Mouse (Mus musculus) kidney, embryonic 14.5 days (tissue): ENCODE data around the gene Mrpl21. TPM values are rescaled to one million over a fixed set of nuclear protein-coding genes. Genes with fewer than 3 reads are reported as not detected.

Source experiments
- ATAC-seq: fragments of 200-750 bp; cut with Nextera tagmentation; 2 replicates; pipeline ENCODE4 v1.8.0; 2017; ENCODE audit warnings: moderate number of reproducible peaks, mild to moderate bottlenecking, moderate TSS enrichment, moderate library complexity; ENCODE audit not compliant: low FRiP score, low TSS enrichment
- H3K27ac ChIP-seq: fragments of 300-500 bp; sonication (generic); 2 replicates; pipeline ENCODE4 v1.5.1; 2014; ENCODE audit warnings: low read depth, mild to moderate bottlenecking, low read length, moderate library complexity, mixed read lengths
- H3K27me3 ChIP-seq: fragments of 300-500 bp; sonication (generic); 2 replicates; pipeline ENCODE4 v1.6.1; 2014; ENCODE audit warnings: mild to moderate bottlenecking, low read length; ENCODE audit not compliant: control insufficient read depth, insufficient read depth
- H3K36me3 ChIP-seq: fragments of 300-500 bp; sonication (generic); 2 replicates; pipeline ENCODE4 v1.6.1; 2014; ENCODE audit warnings: low read length, mixed read lengths; ENCODE audit not compliant: control insufficient read depth, insufficient read depth
- H3K4me1 ChIP-seq: fragments of 300-500 bp; sonication (generic); 2 replicates; pipeline ENCODE4 v1.6.1; 2014; ENCODE audit warnings: low read length, mixed read lengths; ENCODE audit not compliant: control insufficient read depth, insufficient read depth
- H3K4me2 ChIP-seq: fragments of 300-500 bp; sonication (generic); replicated peaks from 2 replicates; pipeline ENCODE4 v1.6.1; 2014; ENCODE audit warnings: low read depth, mild to moderate bottlenecking, low read length
- H3K4me3 ChIP-seq: fragments of 300-500 bp; sonication (generic); 2 replicates; pipeline ENCODE4 v1.5.1; 2014; ENCODE audit warnings: mild to moderate bottlenecking, low read length
- H3K9ac ChIP-seq: fragments of 300-500 bp; sonication (generic); 2 replicates; pipeline ENCODE4 v1.6.1; 2014; ENCODE audit warnings: low read depth, mild to moderate bottlenecking, low read length, moderate library complexity
- H3K9me3 ChIP-seq: fragments of 300-500 bp; sonication (generic); 2 replicates; pipeline ENCODE4 v1.6.1; 2016; ENCODE audit warnings: low read length; ENCODE audit not compliant: control insufficient read depth
- WGBS: fragments of 180-500 bp; shearing (Covaris S2); extraction: QIAGEN DNeasy Blood & Tissue Kit; methylation state at CpG from one replicate; pipeline ENCODE4 v1.1.7; 2014; 5-methylcytosine and 5-hydroxymethylcytosine counted together
- polyA plus RNA-seq: library from polyadenylated mRNA; unstranded; fragments of >200 nt; fragmentation: Nextera tagmentation; extraction: Ambion mirVana; gene quantifications from 2 replicates; pipeline ENCODE4 v1.2.1, GENCODE M21; 2014

Mrpl21 gene
- polyA plus RNA-seq, 1 experiment from 2014 or later: 153 TPM

- WGBS: 95% methylated on average over 1 of the region's 1 CpGs
- no peak overlapping the region for H3K4me2 ChIP-seq
- H3K36me3 ChIP-seq: peaks cover 48% of the 10 kb centered on the region
Measured at GRCm38 (mm10) chr19:3289006-3289405, 6.3 kb downstream of the Mrpl21 start.

GRCm38 (mm10) chr19:3292028-3292427 lies 9.3 kb downstream of the Mrpl21 start:
- no peaks in the 10 kb centered on the region for H3K9me3 ChIP-seq
- no peaks in the 10 kb centered on the region for H3K4me1 ChIP-seq
- peak; percentile 79 for ATAC-seq
- H3K27me3 ChIP-seq: no peaks in the 10 kb centered on the region
- H3K4me3 ChIP-seq: no peak overlapping the region
- no peak overlapping the region for H3K27ac ChIP-seq
- H3K9ac ChIP-seq: no peak overlapping the region
- peaks cover 32% of the 10 kb centered on the region for H3K36me3 ChIP-seq
- no peak overlapping the region for H3K4me2 ChIP-seq
- WGBS: 54% methylated on average over 2 of the region's 2 CpGs

More at GRCm38 (mm10) chr19:3289006-3289405, 6.3 kb downstream of the Mrpl21 start:
- H3K9ac ChIP-seq: no peak overlapping the region
- no peaks in the 10 kb centered on the region for H3K9me3 ChIP-seq
- H3K4me1 ChIP-seq: no peaks in the 10 kb centered on the region
- H3K4me3 ChIP-seq: no peak overlapping the region
- H3K27me3 ChIP-seq: no peaks in the 10 kb centered on the region
- ATAC-seq: no peak
- H3K27ac ChIP-seq: no peak overlapping the region

- Histone ChIP-seq H3K27me3 (no peaks in the 10 kb centered on the region), H3K4me1 (no peaks in the 10 kb centered on the region), H3K27ac (no peak overlapping the region), H3K36me3 (peaks cover 26% of the 10 kb centered on the region), H3K4me2 (no peak overlapping the region), H3K4me3 (no peak overlapping the region), H3K9ac (no peak overlapping the region), H3K9me3 (no peaks in the 10 kb centered on the region)
- ATAC-seq: no peak
- WGBS: 91% methylated on average over 1 of the region's 1 CpGs
Measured at GRCm38 (mm10) chr19:3292993-3293392, 10.3 kb downstream of the Mrpl21 start.

GRCm38 (mm10) chr19:3295245-3295644 lies 12.5 kb downstream of the Mrpl21 start:
- WGBS: 85% methylated on average over 6 of the region's 6 CpGs
- no peaks in the 10 kb centered on the region for H3K9me3 ChIP-seq
- H3K27me3 ChIP-seq: no peaks in the 10 kb centered on the region
- no peak overlapping the region for H3K4me3 ChIP-seq
- no peak overlapping the region for H3K9ac ChIP-seq
- ATAC-seq: no peak
- H3K36me3 ChIP-seq: peaks cover 12% of the 10 kb centered on the region
- no peak overlapping the region for H3K4me2 ChIP-seq
- no peaks in the 10 kb centered on the region for H3K4me1 ChIP-seq
- H3K27ac ChIP-seq: no peak overlapping the region

GRCm38 (mm10) chr19:3297034-3297433 lies 14.3 kb downstream of the Mrpl21 start:
- Histone ChIP-seq H3K4me3 (no peak overlapping the region), H3K27ac (no peak overlapping the region), H3K9me3 (no peaks in the 10 kb centered on the region), H3K36me3 (no peaks in the 10 kb centered on the region), H3K27me3 (no peaks in the 10 kb centered on the region), H3K9ac (no peak overlapping the region), H3K4me1 (no peaks in the 10 kb centered on the region), H3K4me2 (no peak overlapping the region)
- no peak for ATAC-seq

GRCm38 (mm10) chr19:3297775-3298174 lies 15.1 kb downstream of the Mrpl21 start:
- Histone ChIP-seq H3K4me2 (no peak overlapping the region), H3K27me3 (no peaks in the 10 kb centered on the region), H3K4me1 (no peaks in the 10 kb centered on the region), H3K36me3 (no peaks in the 10 kb centered on the region), H3K27ac (no peak overlapping the region), H3K9me3 (no peaks in the 10 kb centered on the region), H3K4me3 (no peak overlapping the region), H3K9ac (no peak overlapping the region)
- WGBS: 75% methylated on average over 7 of the region's 7 CpGs
- ATAC-seq: no peak

- H3K4me2 ChIP-seq: no peak overlapping the region
- no peak overlapping the region for H3K4me3 ChIP-seq
- no peaks in the 10 kb centered on the region for H3K36me3 ChIP-seq
- no peak overlapping the region for H3K27ac ChIP-seq
- no peaks in the 10 kb centered on the region for H3K9me3 ChIP-seq
- no peak overlapping the region for H3K9ac ChIP-seq
- ATAC-seq: no peak
- no peaks in the 10 kb centered on the region for H3K4me1 ChIP-seq
- WGBS: 83% methylated on average over 4 of the region's 4 CpGs
- H3K27me3 ChIP-seq: no peaks in the 10 kb centered on the region
Measured at GRCm38 (mm10) chr19:3304017-3304416, 21.3 kb downstream of the Mrpl21 start.

- ATAC-seq: no peak
- H3K4me1 ChIP-seq: no peaks in the 10 kb centered on the region
Measured at GRCm38 (mm10) chr19:3307175-3307949, 24.7 kb downstream of the Mrpl21 start.

GRCm38 (mm10) chr19:3319341-3319740 lies 36.6 kb downstream of the Mrpl21 start:
- Histone ChIP-seq H3K9me3 (no peaks in the 10 kb centered on the region), H3K27ac (no peak overlapping the region), H3K9ac (no peak overlapping the region), H3K4me2 (no peak overlapping the region), H3K27me3 (no peaks in the 10 kb centered on the region), H3K4me3 (no peak overlapping the region), H3K4me1 (peaks cover 8% of the 10 kb centered on the region; the same call in 1 of the 2 replicates), H3K36me3 (no peaks in the 10 kb centered on the region)
- ATAC-seq: no peak
- 84% methylated on average over 2 of the region's 2 CpGs for WGBS

More at GRCm38 (mm10) chr19:3307175-3307949, 24.7 kb downstream of the Mrpl21 start:
- Histone ChIP-seq H3K27ac (no peak overlapping the region), H3K36me3 (no peaks in the 10 kb centered on the region), H3K9me3 (no peaks in the 10 kb centered on the region), H3K27me3 (no peaks in the 10 kb centered on the region), H3K4me3 (no peak overlapping the region), H3K4me2 (no peak overlapping the region), H3K9ac (0 out of 2 replicates have a peak overlapping the region, but pooled peaks have one; percentile 4)
- 51% methylated on average over 16 of the region's 16 CpGs for WGBS
